Mouse (Mus musculus): ENCODE measurements around the gene Fgfr2.

Fgfr2 gene

DNA sequence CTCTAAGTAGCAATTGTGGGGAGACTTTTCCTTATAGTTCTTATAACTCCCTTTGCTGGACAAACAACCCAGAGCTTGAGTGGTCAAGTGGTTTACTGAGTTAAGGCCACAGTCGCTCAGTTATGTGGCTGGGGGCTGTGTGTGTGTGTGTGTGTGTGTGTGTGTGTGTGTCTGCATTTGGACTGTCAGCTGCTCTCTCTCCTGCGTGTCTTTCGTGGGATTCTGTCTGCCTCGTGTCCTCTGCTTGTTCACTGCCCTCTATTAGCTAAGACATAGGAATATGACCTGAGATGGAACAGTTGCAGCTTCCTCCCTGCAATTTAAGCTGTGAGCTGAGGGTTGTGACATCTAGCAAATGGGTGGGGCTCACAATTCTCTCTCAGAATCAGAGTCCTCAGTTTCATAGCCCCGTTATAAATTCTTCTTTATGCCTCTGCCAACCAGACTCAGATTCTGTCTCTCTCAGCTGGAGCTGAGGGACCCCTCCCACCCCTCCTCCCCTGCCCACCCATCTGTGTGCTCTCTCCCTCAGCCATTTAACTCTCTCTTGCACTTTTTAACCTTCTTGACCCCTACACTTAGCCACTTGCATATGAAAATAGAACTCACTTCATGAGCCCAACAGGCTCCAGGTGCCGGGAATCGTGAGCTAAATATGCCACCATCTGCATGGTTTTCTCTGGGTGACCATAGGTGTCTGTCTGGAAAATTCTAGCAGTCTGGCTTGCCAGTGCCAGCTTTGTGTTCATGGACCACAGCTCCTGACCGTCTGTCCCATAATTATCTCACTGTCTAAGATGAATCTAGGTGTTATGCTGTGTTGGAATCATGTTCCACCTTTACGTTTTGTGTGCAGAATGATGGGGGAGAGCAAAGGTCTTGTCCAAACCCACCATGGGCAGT, 2413.5 kb downstream of the Fgfr2 start:
- DNase-seq (ENCODE audit: low spot score), result no peak

DNA sequence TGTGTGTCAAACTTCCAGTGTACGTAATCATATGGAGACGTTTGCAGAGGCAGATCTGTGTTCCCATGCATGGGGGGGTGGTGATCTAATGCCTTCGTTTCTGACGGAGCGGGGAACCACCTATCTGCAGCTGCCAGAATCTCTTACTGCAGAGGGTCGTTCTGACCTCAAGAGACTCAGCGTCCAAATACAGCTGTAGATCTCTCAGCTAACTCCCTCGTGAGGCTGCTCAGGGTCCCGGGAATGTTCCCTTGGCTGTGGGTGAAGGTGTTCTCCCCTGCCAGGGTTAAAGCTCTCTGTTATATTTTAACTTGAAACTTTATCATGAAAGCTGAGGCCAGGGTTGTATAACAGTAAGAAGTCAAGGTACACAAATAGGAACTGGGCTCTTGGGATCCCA, 2414.2 kb downstream of the Fgfr2 start:
- DNase-seq (ENCODE audit: low spot score), result no peak

DNA sequence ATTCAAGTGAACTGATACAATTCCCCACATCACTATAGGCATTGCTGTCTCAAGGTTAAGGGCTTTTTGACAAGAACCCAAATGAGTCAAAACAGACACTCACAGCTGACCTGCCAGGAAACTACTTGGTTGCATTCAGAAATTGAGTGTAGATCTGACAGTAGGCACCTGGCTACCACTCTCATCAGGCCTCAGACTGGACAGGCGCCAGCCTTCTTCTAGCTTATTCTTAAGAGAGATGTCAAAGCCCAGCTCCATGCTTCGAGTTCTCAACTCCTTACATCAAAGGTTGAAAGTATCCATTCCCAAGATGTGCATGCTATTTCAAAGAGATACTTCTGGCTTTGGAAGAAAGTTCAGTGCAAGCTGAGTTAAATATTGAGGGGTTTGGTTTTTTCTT, 2417.9 kb downstream of the Fgfr2 start:
- no peak for DNase-seq (ENCODE audit: low spot score)

DNA sequence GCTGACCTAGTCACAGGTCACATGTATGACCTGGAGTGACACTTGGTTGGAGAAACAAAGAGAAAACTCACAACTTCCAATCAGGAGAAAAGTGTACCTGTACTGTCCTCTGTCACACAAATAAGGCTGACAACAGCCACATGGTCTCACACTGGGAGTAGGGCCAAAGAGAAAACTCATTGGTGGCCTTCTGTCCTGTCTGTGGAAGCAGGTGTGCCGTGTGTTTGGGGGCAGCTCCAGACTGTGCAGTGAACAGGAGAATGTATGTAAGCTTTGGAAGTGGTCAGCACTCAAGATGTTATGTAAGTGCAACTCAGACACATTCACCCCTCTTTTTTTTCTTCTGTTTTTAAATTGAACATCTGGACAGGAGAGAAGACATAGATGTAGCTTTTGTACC, 2421.8 kb downstream of the Fgfr2 start:
- no peak for DNase-seq (ENCODE audit: low spot score)

DNA sequence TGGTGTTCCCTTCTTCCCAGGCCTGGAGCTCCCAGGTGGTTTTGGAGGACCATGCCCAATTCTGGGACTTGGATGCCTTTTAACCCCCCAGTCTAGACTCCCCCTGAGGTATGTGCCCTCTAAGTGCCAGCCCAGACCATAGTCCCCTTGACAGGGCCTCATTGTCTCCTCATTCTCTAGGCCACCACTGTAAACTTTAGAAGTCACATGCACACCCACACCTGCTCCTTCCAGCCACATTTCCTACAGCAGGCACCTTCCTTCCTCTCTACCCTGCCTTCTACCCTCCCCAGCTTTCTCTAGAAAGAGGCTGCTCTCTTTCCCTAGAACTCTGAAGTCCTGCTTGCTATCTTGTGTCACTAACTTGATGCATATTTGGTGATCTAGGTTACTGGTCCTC, 2424.7 kb downstream of the Fgfr2 start:
- no peak for DNase-seq (ENCODE audit: low spot score)

DNA sequence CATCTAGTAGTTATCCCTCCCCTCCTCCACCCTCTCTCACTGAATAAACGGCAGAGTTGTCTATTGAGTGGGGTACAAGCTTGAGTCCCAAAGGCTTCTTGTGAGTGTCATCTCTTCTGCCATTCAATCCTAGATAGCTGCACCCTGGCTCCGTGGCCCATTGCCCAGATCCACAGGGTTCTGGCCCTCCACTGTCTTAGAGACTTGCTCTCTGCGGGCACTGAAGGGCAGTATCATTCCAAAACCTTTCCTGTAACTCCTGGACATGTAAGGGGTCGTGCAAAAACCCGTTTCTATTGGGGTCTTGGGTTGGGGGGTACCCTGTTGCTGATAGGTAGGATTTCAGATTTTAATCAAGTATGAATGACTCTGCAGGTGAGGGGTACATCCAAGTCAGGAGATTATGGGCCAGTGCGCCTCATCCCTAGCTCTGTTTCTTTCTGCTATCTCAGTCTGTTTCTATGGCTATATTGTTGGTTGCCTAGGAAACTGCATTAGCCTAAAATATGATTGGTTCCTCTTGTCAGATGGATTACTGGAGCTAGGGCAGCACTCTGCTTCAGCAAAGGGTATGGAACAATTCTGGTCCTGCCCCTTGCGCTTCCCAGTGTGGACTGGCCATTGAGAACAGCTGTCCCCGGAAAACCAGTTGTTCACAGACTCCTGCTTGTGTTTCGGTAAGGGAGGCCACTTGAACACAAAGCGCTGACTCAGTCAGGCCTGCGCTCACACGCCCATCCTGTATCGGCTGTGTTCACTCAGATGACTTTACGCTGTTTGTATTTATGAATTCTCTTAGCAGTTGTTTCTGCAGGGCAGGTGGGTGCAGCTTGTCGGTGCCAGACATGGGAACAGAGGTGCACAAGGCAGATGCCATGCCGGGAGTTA, 2426.6 kb downstream of the Fgfr2 start:
- DNase-seq (ENCODE audit: low spot score), result no peak

DNA sequence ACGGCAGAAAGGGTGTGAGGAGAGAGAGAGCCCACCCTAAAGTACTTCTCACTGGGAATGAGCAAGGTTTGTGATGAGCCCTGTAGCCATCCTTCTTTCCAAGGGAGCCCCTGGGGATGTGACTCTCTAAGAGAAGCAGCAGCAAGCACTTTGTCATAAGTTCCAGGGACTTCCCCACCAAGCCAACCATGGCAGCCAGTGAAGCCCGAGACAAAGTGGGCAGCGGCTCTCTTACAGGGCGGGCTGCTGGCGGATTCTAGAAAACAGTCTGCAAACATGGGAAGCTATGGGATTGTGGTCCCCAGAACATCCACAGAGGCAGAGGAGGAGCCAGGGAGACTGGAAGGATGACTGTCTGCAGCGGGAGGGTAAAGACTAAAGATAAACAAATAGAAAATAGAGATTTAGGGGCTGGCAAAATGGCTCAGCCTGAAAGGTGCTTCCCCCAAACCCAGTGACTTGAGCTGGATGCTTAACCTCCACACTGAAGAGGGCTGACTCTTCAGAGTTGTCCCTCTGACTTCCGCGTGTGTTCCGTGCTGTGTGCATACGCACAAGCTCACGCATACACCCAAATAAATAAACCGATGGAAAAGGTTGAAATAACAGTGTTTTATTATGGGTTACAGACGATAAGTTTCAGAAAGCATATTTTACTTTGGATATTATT, 2427.3 kb downstream of the Fgfr2 start:
- DNase-seq (ENCODE audit: low spot score), result no peak

DNA sequence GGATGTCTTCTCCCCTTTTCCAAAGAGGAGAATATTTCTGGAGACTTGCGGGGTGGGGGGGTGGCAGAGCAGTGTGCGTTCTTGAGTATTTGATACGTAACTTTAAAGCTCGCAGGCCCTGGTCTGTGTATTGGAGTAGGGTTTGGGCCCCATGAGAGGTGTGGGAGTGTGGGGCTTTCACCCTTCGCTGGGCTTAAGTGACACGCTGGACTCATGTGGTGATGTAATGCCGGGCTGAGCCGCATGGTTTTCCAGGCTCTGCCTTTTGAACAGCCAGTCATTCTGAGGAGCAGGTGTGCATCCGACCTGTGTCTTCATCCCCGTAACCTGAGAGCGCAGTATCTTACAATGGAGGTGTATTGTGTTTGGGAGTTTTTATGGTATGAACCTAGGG, 2429.4 kb downstream of the Fgfr2 start:
- no peak for DNase-seq (ENCODE audit: low spot score)

DNA sequence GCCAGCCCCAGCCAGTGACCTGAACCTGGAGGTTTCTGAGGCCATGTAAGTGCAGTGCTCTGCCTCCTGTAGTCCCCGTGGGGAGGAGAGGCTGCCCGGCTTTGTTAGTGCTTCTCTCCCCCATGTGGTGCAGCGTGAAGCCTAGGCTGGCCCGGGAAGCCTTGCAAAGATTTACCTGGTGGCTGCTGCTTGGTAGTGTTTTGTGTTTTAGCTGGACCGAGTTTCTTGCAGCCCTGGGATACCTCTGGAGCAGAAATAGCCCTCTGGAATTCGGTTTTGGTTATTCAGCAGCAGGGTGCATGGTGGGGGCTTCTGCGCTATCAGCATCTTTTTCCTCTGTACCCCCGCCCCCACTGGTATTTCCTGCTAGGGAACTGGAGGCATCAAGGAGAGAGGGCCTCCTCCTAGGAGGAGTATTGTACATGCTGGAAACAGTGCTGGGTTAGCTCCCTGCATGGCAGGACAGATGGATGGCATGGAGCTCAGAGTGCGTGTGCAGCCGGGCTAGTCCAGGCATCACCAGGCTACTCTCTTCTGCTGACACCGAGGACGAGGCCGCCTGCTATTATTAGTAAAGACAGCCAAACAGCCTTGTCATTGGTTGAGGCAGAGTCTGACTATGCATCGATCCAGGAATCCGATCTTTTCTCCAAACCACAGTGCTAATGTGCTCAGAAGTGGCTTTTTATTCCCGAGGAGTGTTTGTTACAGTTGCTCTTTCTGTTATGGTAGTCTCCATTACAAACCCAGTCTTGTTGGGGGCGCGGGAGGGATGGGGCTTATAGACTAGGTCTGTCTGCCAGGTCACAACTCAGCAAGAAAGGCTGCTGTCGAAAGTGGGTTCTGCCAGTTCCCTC, 2430.0 kb downstream of the Fgfr2 start:
- no peak for DNase-seq (ENCODE audit: low spot score)

DNA sequence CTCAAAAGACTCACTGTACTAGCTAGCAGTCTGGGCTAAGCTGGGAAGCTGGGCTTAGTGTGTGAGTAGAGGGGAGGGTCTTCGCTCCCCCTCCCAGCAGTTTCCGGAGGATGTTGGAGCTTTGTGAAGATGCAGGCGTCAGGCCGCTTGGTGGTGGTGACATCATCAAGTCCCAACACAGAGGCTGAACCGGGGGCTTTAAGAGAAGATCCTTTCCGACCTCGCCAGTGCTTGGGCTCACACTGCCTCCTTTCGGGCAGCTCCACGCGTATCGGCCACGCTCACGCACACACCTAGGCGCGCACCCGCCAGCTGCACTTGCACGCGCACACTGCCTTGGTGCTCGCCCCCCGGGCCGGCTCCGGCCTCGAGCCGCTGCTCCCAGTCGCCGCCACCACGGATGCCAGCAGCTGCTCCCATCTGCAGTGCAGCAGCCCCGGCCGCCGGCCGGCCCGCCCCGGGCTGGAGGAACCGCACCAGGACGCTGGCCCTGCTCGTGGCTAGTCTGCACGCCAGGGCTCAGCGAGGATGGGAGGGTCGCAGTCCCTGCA, 2430.7 kb downstream of the Fgfr2 start:
- no peak for DNase-seq (ENCODE audit: low spot score)

DNA sequence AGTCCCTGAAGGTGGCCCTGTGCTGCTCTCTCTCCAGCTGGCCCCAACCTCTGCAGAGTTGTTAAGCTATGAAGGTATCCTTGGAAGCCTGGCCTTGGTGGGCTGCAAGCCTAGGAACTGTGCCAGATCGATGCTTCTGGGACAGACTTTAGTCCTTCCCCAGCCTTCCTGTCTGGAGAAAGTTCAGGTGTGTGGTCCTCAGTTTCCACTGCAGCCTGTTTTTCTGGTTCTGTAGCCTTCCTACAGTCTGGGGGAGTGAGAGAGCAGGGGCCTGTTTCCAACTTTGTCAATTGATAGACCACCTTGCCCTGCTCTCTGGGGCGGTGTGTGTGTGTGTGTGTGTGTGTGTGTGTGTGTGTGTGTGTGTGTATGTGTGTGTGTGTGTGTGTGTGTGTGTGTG, 2431.2 kb downstream of the Fgfr2 start:
- no peak for DNase-seq (ENCODE audit: low spot score)

DNA sequence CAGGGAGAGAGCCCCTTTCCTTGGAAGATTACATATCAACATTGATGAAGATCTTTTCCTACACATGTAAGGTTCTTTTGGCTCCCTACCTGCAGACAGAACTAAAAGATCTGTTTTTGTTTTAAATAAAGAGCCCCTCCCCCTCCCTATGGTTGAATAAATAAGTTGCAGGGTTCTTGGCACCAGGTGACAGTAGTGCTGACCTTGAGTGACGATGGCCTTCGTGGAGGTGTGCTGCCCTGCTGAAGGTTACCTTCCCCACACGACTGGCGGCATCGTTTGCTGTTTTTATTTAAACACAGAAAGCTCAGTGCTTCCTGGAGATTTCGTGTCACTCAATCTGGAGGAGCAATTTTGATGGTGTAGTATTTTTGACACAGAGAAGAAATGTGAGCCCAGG, 2432.3 kb downstream of the Fgfr2 start:
- no peak for DNase-seq (ENCODE audit: low spot score)

DNA sequence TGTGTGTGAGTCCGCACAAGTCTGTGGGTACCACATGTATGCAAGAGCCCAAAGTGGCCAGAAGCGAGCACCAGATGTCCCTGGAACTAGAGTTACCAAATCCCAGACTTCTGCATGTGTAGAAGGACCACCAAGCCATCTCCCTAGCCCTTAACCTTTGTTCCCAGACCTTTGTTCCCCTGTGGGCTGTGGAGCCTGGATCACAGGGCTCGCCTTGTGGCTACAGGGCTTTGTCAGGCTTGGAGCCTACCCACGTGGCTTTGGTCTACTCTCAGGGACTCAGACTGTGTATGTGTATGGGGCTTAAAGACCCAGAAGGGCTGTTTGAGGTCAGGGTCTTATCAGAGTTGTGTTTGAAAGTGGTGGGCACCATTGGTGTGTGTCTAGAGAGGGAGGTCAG, 2434.5 kb downstream of the Fgfr2 start:
- no peak for DNase-seq (ENCODE audit: low spot score)

DNA sequence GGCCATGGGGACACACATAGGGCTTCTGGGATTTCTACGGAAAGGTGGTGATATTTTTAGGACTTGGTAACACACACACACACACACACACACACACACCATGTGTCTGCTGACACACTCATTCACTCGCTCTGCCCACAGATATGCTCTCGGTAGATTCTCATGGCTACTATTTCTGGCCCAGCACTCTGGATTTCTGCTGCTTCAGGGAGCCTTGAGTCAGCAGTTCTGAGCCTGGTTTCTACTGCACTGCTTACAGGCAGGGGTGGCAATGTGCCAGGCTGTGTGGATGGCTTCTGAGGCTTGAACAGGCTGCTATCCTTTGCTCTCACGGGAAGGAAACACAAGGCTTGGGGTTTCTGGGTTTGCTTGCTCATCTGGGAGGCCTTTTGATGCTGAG, 2441.4 kb downstream of the Fgfr2 start:
- peak; percentile 61 for DNase-seq (ENCODE audit: low spot score)

DNA sequence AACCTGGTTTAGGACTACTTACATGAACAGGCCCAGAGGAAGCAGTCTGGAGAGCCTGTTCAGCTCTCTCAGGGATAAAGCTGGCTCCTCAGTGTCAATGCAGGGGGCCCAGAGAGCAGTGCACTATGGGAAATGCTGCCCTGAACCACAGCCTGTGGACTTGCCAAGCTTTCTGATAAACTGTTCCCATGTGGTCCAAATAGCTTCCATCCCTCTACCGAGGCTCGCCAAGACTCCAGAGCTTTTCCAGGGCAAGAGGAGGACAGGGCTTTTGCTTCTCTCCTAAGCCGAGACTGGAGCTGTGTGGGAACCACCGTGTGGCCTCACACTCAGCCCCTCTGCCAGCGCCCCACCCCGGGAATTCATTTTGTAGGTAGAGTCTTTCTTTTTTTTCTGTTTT, 2444.7 kb downstream of the Fgfr2 start:
- DNase-seq (ENCODE audit: low spot score), result no peak

DNA sequence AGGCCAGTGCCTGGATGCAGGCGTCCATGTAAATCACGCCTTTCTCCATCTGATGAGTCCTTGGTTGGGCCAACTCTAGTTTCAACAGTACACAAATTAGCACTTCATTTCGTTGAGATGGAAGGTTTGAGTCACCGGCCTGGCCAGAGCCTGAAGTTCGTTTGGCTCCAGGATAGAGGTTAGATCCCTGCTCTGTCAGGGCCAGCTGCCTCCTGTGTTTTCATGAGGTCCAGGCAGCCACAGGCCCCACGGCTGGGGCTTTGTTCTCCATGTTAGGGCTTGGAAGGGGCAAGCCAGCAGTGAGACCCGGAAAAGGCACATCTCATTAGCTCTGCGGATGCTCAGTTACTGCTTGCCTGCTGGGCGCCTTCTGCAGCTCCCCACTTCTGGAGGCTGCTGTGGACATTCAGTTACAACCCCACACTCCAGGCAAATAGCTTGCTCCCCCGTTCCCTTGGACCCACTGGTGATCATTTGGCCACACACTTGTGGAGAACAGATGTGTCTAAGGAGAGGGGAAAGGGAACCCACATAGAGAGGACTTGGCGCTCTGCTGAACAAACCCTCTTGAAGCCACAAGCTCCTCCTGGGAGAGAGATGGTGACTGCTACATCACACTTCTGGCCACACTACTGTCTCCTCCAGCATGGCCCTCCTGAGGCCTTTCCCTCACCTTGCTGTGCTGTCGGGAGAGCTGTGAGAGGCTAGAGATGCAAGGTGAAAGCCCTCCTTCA, 2445.4 kb downstream of the Fgfr2 start:
- DNase-seq (ENCODE audit: low spot score), result no peak

DNA sequence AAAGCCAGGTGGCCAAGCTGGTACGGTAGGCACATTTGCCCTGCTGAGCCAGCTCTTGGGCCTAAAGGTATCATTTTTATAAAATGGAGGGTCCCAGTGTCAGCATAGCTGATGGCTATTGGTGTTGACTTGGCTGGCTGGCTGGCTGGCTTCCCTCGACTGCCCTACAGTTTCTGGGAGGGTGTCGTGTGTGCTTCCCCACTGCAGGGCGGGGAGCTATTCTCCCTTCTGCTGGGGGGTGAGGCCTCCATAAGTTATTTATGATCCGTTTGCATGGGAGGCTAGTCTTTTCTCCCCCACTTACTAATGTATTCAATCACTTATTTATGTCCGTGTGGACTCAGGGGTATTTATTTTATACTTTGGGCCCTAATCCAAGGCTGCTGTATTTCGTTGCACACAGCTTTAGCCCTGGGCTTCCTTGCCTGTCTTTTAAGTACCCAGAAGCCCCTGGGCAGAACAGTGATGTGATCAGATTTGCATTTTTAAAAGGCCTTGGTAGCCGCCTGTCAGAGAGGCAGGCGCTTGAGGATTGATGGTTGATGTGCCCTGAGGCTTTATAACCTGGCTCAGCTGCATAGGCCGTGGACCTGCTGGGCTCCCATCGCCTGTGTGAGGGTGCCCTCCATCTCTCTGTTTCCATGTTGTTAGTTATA, 2446.1 kb downstream of the Fgfr2 start:
- DNase-seq (ENCODE audit: low spot score), result no peak

DNA sequence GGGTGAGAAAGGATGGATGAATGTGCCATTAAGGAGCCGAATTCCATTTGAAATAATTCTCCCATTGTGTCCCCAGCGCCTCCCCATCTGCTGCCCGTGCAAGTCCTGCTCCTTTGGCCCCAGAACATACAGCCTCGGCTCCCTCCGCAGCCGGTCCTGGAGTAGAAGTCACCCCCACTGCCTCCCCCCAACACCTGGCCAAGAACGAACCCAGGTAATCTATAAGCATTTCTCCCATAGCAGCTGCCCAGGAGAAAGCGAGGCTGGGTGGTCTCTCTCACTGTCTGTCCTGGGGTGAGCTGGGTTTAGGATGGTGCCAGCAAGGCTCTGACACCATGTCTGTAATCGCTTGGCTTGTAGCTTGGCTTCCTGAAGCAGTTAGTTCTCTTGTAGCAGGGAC, 2448.6 kb downstream of the Fgfr2 start:
- no peak for DNase-seq (ENCODE audit: low spot score)

DNA sequence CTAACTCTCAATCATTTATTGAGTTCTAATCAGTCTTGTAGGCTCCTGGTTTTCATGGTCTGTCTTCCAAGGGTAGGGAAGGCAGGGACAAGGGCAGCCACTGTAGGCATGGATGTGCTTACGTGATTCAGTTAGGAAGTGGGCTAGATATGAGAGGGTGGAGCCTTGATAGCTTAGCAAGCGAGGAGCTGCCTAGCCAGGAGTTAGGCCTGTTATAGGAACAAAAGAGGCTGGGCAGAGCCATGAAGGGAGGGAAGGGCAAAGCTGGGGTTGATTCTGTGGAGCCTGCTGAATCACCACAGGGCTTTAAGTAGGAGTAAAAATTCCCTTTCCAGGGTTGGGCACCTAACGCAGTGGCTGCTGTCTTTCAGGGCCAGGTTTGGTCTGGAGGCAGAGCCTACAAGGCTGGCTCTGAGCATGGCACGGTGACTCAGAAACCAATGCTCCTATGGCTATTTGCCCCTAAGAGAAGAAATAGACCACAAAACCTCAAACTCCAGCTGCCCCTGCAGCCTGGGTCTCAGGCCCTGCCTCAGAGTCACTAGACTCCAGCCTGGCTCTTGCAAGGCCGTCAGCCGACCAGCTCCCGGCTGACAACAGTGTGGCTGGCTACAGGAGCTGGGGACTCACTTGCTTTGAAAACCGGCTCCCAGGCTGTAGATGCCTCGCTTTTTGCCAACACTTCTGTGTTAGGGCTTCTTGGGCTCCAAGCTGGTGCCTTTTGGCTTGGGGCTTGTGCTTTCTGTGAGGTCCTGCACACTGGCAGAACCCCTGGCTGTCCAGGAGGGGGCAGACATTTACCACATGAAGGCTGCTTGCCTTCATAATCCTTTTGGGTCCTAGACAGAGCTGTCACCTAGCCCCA, 2449.7 kb downstream of the Fgfr2 start:
- peak; percentile 67 for DNase-seq (ENCODE audit: low spot score)

Measured in adipocyte (in vitro differentiated cells).